Mouse (Mus musculus): ENCODE results near the gene Ephb4.

The Ephb4 gene

DNA sequence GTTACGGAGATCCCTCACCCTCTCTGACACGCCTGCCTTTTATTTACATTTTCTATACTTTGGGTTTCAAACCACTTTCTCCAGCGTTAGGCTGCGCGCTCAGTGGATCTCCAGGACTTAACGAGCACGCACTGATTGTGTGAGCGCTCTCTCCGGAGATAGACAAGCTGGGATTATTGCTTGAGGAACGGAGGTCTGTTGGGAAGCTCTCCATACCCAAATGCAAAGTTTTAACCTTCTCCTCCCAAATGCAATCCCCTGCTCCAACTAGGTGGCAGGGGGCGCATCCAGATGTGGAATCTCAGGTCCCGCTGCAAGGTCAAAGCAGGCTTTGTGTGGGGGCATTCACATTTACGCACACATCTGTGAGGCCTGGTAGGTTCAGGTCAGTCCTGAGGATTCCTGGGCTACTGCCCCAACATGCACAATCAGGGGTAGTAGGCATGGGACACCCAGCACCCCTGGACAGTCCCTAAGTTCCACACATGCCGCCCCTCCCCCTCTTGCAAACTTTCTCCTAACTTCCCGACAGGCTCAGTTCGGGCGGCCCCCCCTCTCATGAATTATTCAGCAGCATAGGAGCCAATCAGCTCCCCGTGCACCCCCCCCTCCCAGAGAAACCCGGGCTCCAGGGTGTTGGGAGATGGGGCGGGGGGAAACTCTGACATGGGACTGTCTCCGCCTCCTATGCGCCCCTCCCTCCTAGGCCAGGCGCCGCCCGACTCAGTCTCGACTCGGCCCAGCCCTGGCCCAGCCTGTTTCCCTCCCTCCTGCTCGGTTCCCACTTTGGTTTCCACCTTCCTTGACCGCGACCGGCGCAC, at the start of gene Ephb4:
Gene Ephb4, plus strand, starts transcription at position 726 of the 821 bp plus-strand sequence.
- DNase-seq (ENCODE audit: low spot score in 2 of 2), result peak; percentile 16 to 43

DNA sequence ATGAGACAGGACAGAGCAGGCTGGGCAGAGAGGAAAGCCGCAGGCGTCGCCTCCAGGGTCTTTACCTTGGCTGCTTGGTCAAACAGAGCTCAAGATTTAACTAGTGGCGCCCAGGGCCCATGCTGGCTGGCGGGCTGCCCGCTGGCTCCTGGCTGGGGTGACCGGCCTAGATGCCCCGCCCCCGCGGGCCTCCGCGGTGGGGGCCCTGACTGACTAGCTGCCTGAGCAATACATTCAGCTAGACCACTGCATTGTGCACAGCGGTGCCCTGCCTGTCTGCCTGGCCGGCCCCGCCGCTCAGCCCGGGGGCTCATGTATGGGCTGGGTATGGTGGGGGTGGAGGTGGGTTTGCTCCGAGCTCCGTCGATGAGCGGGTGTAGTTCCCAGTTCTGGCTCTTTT, 48.7 kb upstream of the Ephb4 start:
- no peak for DNase-seq (ENCODE audit: low spot score in 2 of 2)

DNA sequence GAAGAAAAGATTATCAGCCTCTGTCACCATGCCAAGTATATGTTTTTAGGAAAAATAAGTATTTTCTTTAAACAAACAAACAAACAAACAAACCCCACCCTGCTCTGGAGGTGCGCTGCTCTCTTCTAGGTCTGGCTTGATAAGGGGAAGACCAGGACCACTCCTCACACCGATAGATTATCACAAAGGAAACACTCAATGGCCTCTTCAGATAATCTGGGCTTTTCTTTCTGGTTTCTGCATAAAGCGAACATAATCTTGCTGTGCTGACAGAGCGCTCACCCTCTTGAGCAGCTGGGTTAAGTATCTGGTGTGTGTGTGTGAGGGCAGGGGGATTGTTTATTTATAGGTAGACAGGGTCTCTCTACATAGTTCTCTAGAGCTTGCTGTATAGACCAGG, 46.3 kb upstream of the Ephb4 start:
- DNase-seq (ENCODE audit: low spot score in 2 of 2), result no peak

DNA sequence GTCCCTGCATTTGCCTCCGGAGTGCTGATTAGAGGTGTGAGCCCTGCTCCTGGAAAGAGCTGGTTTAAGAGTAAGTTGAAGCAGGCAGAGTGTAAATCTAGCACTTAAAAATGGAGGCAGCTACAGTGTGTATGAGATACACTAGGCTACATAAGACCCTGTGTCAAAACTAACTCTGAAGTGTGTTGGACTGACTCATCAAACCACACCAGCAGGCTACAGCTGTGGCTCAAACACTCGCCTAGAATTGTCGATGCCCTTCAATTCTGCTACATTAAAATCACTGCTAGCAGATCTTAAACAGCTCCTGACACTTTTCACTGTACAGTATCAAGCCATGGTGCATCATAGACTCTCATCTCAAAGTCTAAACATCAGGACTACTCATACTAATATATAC, 45.7 kb upstream of the Ephb4 start:
- DNase-seq (ENCODE audit: low spot score in 2 of 2), result no peak

DNA sequence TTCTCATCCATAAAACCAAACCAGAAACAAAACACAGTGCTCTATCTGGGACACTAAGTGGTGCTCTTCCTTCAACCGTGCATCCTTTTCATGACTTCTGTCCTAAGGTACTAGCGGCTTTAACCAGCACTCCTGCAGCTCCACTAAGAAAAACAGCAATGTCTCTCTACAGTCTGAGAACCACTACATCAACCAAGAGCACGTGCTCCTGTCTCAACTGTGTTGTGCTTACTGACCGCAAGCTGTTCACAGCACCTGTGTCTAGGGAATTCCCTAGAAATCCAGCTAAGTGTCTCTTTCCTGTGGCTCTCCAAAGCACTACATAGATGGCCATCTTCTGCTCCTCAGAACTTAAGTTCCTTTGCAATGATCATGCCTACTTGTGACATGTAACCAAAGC, 45.1 kb upstream of the Ephb4 start:
- DNase-seq (ENCODE audit: low spot score in 2 of 2), result no peak

DNA sequence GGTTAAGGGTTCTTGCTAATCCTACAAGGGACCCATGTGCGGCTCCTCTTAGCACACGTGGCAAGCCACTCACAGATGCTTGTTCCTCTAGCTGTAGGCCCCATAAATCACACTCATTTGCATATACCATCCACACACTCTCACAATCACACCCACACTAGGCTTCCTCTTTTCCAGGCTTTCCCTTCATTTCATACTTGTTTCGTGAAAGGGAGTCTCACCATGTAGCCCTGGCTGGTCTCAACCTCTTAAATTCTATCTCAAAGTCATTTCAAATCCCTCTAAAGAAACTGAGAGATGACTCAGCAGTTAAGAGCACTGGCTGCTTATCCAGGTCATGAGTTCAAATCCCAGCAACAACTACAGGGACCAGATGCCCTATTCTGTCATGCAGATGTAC, 44.1 kb upstream of the Ephb4 start:
- no peak for DNase-seq (ENCODE audit: low spot score in 2 of 2)

DNA sequence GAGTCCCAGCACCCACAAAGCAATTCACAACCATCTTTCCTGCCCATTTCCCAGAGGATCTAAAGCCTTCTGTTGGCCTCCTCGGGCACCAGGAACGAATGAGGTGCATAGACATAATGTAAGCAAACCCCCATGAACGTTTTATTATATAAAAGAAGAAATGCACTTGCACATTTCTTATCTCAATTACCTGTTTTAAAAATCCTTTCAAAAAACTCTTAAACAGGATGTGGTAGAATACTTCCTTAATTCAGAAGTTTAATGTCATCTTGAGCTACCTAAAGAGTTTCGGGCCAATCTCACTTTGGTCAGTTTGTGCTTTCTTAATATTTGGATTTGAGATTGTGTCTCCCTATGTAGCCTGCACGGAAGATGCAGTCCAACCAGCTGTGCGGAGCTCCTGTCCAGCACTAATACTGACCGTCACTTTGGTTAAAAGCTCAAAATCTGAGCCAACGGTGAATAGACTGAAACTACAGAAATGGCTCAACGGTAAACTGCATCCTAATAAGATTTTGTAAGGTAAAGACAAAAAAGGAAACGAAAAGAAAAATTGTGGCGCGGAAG, 43.4 kb upstream of the Ephb4 start:
- DNase-seq (ENCODE audit: low spot score in 2 of 2), result no peak

DNA sequence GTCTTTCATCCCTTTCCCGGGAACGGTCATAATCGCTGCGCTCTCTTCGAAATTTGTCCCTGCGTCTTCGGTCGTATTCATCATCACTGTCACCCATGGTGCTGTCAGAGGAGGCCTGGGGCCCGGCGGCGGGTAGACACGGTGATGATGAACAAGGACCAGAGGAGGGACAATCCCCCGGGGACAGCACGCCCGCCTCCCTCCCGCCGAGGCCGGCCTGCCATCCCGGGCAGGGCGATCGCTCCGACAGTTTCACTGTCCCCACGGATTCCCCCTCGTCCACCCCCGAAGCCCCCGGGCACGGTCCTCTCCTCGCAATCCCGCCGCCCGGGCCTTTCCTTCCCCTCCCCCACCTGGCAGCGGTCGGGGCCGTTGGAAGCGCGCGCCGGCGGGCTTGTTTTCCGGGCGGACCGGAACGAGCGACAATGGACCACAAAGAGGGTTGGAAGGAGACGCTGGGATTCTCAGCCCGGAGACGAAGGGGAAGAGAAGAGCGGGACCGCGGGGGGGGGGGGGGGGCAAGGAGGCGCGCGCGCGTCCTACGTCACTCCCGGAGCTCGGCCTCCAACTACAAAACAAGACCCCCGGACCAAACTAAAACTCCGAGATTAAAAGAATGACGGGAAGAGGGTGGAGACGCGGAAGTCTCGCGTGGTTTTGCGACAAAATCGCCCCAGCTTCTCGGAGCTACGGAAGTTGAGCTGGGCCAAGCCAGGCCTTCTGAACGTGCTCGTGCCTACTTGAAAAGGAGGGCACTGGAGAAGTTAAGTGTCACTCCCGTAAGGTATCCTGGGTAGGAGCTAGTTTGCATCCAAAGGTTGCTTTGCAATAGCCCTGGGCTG, 42.6 kb upstream of the Ephb4 start, which contains the start of gene Srrt:
Gene Srrt, minus strand, starts transcription at position 604 of the 842 bp plus-strand sequence.
- DNase-seq (ENCODE audit: low spot score in 2 of 2), result peak; percentile 91 to 93

DNA sequence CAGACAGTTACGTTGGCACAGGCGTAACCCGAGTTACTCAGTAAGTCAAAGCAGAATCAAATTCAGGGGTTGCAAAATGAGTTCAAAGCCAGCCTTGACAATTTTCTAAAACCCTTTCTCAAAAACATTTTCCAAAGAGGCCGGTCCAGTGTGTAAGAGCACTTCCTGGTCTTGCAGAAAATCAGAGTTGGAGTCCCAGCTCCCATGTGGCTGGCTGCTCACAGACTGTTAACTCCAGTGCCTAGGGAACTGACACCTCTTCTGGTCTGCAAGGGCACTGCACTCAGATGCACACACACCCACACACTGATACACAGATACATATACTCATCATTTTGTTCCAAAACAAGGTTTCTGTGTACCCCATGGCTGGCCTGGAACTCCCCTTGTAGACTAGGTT, 41.6 kb upstream of the Ephb4 start:
- DNase-seq (ENCODE audit: low spot score in 2 of 2), result no peak

DNA sequence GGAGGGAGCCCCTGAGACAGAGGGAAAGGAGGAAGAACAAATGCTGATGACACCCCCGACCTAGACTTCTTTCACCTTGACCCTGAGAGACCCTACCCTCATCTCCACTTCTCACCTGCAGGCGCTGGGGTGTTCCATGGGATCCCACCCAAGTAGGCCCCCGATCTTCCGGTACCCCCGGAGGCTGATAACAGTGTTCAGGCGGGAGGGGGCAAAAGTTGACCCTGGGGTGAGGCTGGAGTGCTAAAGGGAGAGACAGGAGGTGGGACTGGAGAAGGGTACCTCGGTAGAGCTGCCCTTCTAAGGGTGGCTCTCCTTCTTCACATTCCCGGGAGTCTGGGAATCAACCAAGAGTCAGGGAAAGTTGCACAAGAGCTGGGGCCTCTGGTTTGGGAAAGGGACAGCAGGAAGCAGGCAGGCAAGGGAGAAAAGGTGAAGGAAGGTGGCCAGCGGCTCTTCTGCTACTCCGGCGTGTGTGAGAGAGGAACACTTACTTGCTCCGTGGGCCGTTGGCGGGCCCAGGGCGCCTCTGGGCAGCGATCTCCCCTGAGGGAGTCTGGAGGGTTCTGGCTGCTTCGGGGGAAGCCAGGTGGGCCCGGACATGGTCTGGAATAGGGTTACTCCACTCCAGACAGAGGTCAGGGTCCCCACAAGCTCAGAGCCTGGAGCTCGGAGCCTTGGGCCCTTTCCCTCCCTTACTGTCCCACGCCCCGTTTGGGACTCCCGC, 36.3 kb upstream of the Ephb4 start:
- no peak for DNase-seq (ENCODE audit: low spot score in 2 of 2)

DNA sequence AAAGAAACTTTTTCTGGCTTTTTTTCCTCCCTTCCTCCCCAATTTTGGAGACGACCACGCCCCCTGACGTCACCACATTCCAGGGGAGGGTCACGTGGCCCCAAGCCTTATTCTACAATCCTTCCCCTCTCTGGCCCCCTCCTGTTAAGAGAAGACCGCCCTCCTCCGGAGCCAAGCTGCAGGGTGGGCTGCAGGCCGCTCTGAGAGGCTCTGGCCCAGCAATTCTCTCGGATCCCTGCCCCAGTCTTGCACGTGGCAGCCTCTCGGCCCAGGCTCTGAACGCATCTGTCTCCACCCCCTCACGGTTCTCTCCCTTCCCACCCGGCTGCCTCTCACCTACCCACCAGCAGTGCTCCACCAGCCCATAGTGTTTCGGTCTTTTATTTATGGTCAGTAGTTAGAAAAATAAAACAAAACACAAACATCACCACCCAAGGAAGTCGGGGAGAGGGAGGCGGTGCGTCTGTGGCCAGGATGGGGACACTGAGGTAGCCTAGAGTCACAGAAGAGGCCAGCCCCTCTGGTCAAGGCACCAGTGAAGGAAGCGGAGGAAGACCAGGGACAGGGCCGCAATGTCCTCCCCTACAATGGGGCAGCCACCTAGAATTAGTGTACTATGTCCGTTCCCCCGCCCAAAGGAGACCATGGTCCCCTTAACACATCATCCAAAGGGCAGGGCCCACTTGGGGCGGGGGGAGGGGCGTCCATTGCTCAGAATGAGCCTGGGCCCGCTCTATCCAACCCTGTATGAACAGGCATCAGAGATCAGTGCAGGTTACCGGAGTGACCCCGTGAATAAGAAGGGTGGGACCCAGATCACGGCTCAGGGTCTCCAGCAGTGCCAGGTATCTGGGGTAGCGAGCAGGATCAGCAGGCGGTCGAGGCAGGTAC, 35.5 kb upstream of the Ephb4 start, which contains the start of gene Trip6:
Gene Trip6, minus strand, starts transcription at position 212 of the 891 bp plus-strand sequence.
- DNase-seq (ENCODE audit: low spot score in 2 of 2), result peak; percentile 42 to 55

DNA sequence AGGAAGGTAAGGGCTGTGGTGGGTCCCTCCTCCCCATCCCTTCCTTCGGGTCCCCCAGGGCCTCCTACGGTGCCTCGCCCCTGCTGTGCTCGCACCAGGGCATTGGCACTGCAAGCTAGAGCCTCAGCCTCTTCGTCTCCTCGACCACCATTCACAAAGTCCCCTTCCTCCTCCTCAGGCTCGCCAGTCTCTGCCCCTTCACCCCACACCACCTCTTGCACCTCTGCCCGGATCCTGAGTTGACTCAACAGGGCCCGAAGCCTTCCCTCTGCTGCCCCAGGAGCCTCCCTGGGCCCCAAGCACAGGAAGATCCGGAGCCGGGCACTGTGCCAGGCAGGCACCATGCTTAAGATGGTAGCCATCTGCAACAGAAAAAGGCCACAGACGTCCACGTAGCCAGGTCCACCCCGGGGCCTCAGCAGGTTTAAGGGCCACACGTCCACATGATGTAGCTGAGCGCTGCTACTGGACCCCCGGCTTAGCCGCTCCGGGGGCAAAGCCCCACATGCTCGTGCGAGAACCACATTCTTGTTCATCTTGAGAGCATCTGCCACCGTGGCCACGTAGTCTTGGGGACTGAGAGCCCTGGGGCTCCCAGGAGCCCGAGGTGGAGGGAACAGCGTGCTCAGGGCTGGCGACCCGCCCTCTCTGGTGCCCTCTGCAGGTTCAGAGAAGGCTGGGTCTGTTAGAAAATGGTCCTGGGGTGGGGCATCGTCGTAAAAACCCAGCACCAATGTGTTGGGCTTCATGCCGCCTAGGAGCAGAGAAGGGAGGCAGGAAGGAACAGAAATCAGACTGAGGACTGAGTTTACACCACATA, 34.6 kb upstream of the Ephb4 start:
- no peak for DNase-seq (ENCODE audit: low spot score in 2 of 2)

DNA sequence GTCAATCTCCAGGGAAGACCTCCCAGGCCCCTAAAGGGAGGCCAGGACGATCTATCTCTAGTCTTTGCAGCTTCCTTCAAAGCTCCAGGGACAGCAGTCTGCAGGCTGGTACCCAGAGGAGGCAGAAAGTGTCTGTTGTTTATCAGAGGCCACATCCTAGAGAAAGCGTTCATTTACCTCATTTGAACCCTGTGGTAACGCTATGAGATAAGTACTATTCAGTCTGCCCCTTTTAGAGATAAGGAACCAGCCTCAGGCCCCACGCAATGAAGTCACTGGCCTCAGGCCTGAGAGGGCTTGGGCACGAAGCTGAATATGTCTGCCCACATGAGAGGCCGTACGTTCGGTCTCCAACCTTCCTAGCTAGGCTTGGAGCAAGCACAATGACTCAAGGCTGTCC, 32.5 kb upstream of the Ephb4 start:
- no peak for DNase-seq (ENCODE audit: low spot score in 2 of 2)

DNA sequence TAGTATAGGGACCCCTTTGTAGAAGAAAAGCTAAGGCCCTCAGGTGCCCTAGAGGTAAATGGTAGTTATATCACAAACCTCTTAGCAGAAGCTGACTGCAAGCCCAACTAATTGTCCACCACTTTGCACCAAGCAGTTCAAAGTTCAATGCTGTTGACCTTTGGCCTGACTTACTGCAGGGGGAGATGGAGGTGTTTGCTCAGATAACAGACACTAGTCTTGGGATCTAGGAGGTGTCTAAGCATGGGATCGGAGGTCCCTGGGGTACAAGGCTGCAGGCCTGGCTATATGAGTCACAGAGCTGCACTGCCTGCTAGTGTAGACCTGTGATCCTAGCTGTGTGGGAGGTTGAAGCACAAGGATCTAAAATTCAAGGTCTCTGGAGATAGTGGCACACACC, 31.3 kb upstream of the Ephb4 start:
- no peak for DNase-seq (ENCODE audit: low spot score in 2 of 2)

DNA sequence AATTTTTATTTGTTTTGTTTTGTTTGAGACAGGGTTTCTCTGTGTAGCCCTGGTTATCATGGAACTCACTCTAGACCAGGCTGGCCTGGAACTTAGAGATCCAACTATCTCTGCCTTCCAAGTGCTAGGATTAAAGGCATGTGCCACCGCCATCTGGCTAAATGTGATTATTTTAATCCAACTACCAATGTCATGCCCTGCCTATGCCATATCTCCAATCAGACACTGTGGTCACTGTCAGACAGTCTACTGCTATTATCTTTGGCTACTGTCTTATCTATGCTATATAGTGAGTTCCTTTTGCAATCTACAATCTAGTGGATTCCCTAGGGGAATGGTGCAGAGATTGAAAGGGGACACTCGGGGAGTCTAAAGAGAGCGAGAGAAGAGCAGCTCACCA, 28.9 kb upstream of the Ephb4 start:
- no peak for DNase-seq (ENCODE audit: low spot score in 2 of 2)

DNA sequence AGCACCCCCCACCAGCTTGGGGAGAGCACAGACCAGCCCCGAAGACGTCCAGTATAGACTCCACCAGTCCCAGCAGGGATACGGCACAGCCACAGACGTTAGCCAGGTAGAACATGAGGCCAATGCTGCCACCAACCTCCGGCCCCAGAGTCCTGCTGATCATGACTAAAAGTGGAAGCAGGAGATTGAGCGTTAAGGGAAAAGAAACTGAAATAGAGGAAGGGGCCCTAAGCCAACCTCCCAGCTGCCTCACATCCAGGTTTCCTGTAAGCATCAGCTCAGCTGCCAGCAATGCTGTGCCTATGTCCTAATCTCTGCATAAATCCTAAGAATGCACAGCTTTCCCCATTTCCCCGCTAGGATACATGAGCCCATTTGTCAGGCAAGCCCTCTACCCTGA, 19.0 kb upstream of the Ephb4 start:
- no peak for DNase-seq (ENCODE audit: low spot score in 2 of 2)

DNA sequence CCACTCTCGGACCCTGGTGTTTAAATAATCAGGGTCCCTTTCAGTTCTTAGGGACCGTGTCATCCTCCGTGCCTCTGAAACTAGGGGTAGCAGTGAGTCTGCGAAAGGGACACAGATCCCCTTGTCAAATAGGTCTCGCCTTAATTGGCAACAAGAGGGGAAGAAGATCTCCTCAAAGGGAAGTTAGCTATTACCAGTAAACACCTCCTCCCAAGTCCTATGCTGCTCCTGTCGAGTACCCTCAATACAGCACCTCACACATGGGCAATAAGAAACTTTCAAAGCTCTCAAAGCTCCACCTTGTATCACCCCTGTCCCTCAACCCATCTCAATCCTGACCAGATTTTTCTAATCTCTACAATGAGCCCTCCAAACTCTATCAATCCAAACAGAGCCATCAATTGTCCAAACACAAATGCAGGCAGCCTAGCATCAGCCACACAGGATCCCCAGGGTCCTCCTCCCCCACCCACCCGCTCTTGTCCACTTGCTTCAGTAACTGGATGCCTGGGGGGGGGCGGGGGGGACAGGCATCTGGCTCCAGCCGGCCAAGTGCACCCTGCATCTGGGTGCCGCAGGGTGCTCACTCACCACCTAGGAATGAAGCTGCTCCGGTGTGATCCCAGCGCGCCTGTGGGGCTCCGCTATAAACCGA, 16.9 kb upstream of the Ephb4 start:
- no peak for DNase-seq (ENCODE audit: low spot score in 2 of 2)

DNA sequence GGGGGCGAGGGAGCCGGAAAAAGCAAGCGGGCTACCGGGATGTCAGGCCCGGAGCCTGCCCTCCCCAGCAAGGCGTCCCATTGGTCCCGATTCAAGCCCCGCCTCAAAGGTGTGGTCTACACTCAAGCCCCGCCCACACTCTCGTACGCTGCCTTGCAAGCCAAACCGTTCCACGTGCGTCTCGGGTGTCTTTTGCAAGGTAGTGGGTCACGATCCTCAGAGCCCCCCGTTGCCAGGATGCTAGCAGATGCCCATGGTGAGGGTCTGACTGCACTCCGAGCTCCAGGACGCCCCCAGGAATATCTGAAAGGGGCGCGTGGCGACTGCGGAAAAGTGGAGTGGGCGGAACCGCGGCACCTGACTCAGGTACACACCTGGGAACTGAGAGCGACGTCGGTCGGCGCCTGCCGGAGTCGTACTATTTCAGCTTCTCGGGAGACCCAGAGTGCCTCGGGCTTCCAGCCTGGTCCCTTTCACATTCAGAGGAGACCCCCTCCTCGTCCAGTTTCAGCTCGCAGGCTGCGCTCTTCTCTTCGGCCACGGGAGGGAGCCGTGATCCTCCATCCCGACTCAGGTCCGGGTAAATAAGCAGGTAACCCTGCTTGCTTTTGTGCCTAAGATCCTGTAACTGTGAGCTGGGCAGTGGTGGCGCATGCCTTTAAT, 16.3 kb upstream of the Ephb4 start, which contains the start of gene Slc12a9:
Gene Slc12a9, minus strand, starts transcription at position 86 of the 663 bp plus-strand sequence.
- DNase-seq (ENCODE audit: low spot score in 2 of 2), result peak; percentile 89 to 94

DNA sequence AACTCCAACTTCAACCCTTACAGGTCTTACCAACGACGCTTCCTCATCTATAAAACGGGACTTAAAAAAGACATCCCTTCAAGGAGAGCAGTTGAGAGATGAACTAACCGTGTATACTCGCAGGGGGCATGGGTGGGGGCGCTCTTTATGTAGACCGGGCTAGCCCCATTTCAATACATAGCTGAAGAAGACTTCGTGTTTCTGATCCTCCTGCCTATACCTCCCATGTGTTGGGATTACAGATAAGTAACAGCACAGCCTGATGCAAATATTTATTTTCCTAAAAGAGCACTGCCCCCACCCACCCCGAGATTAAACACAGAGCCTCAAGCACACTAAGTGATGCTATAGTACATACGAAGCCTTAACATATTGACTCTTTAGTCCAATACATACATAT, 15.6 kb upstream of the Ephb4 start:
- no peak for DNase-seq (ENCODE audit: low spot score in 2 of 2)
